Mouse (Mus musculus): ENCODE data around the gene Crlf1. TPM values are rescaled to one million over a fixed set of nuclear protein-coding genes. Genes with fewer than 3 reads are reported as not detected.

The Crlf1 gene
- polyA plus RNA-seq, 1 experiment from 2014 or later: 3.2 TPM

Other genes starting within 250 kb of the Crlf1 start
- 42.7 and 80.5 TPM in 2 replicates for gene Homer3, start 210.3 kb upstream of the Crlf1 start, polyA plus RNA-seq (2016; fragmentation: Nextera tagmentation; extraction: Ambion mirVana)
- gene Ddx49, start 190.7 kb upstream of the Crlf1 start, polyA plus RNA-seq (2016; fragmentation: Nextera tagmentation; extraction: Ambion mirVana): 40.5 and 47.5 TPM in 2 replicates
- 379 and 398 TPM in 2 replicates for gene Cope, start 190.6 kb upstream of the Crlf1 start, polyA plus RNA-seq (2016; fragmentation: Nextera tagmentation; extraction: Ambion mirVana)
- gene Cers1, start 177.4 kb upstream of the Crlf1 start, polyA plus RNA-seq (2016; fragmentation: Nextera tagmentation; extraction: Ambion mirVana): 1.4 TPM in 2 replicates
- 1.9 and 4.2 TPM in 2 replicates for gene Gdf1, start 163.3 kb upstream of the Crlf1 start, polyA plus RNA-seq (2016; fragmentation: Nextera tagmentation; extraction: Ambion mirVana)
- 14.5 and 19.8 TPM in 2 replicates for gene Upf1, start 139.9 kb upstream of the Crlf1 start, polyA plus RNA-seq (2016; fragmentation: Nextera tagmentation; extraction: Ambion mirVana)
- gene Comp, start 119.6 kb upstream of the Crlf1 start, polyA plus RNA-seq (2016; fragmentation: Nextera tagmentation; extraction: Ambion mirVana): 0.43 and 1.2 TPM in 2 replicates
- 13.0 and 15.8 TPM in 2 replicates for gene Crtc1, start 53.6 kb upstream of the Crlf1 start, polyA plus RNA-seq (2016; fragmentation: Nextera tagmentation; extraction: Ambion mirVana)
- gene Klhl26, start 16.2 kb upstream of the Crlf1 start, polyA plus RNA-seq (2016; fragmentation: Nextera tagmentation; extraction: Ambion mirVana): 15.6 and 15.7 TPM in 2 replicates
- 1.2 and 3.6 TPM in 2 replicates for gene Tmem59l, start 5.8 kb upstream of the Crlf1 start, polyA plus RNA-seq (2016; fragmentation: Nextera tagmentation; extraction: Ambion mirVana)
- gene Rex1bd, start 13.6 kb downstream of the Crlf1 start, polyA plus RNA-seq (2016; fragmentation: Nextera tagmentation; extraction: Ambion mirVana): 127 and 128 TPM in 2 replicates
- 751 and 801 TPM in 2 replicates for gene Uba52, start 17.6 kb downstream of the Crlf1 start, polyA plus RNA-seq (2016; fragmentation: Nextera tagmentation; extraction: Ambion mirVana)
- 295 and 310 TPM in 2 replicates for gene Fkbp8, start 34.6 kb downstream of the Crlf1 start, polyA plus RNA-seq (2016; fragmentation: Nextera tagmentation; extraction: Ambion mirVana)
- 67.0 and 68.3 TPM in 2 replicates for gene Kxd1, start 34.8 kb downstream of the Crlf1 start, polyA plus RNA-seq (2016; fragmentation: Nextera tagmentation; extraction: Ambion mirVana)
- 15.8 and 18.5 TPM in 2 replicates for gene Ell, start 46.3 kb downstream of the Crlf1 start, polyA plus RNA-seq (2016; fragmentation: Nextera tagmentation; extraction: Ambion mirVana)
- gene Isyna1, start 101.2 kb downstream of the Crlf1 start, polyA plus RNA-seq (2016; fragmentation: Nextera tagmentation; extraction: Ambion mirVana): 192 and 214 TPM in 2 replicates
- gene Ssbp4, start 115.7 kb downstream of the Crlf1 start, polyA plus RNA-seq (2016; fragmentation: Nextera tagmentation; extraction: Ambion mirVana): 67.3 and 107 TPM in 2 replicates
- 0.15 and 1.4 TPM in 2 replicates for gene Lrrc25, start 123.0 kb downstream of the Crlf1 start, polyA plus RNA-seq (2016; fragmentation: Nextera tagmentation; extraction: Ambion mirVana)
- gene Gdf15, start 139.3 kb downstream of the Crlf1 start, polyA plus RNA-seq (2016; fragmentation: Nextera tagmentation; extraction: Ambion mirVana): 0.43 and 1.6 TPM in 2 replicates
- 38.0 and 42.0 TPM in 2 replicates for gene Pgpep1, start 167.2 kb downstream of the Crlf1 start, polyA plus RNA-seq (2016; fragmentation: Nextera tagmentation; extraction: Ambion mirVana)
- 344 and 410 TPM in 2 replicates for gene Lsm4, start 180.1 kb downstream of the Crlf1 start, polyA plus RNA-seq (2016; fragmentation: Nextera tagmentation; extraction: Ambion mirVana)
- gene Jund, start 205.8 kb downstream of the Crlf1 start, polyA plus RNA-seq (2016; fragmentation: Nextera tagmentation; extraction: Ambion mirVana): 76.3 and 116 TPM in 2 replicates
- gene Iqcn, start 210.3 kb downstream of the Crlf1 start, polyA plus RNA-seq (2016; fragmentation: Nextera tagmentation; extraction: Ambion mirVana): not detected in 2 replicates
- not detected in 2 replicates for gene Gm3336, start 225.4 kb downstream of the Crlf1 start, polyA plus RNA-seq (2016; fragmentation: Nextera tagmentation; extraction: Ambion mirVana)
- 0.45 and 0.48 TPM in 2 replicates for gene Pde4c, start 230.6 kb downstream of the Crlf1 start, polyA plus RNA-seq (2016; fragmentation: Nextera tagmentation; extraction: Ambion mirVana)

Measured in heart, embryonic 10.5 days (tissue).